26 mouse cellular contexts compared by ENCODE assay signal in the genomic region with DNA sequence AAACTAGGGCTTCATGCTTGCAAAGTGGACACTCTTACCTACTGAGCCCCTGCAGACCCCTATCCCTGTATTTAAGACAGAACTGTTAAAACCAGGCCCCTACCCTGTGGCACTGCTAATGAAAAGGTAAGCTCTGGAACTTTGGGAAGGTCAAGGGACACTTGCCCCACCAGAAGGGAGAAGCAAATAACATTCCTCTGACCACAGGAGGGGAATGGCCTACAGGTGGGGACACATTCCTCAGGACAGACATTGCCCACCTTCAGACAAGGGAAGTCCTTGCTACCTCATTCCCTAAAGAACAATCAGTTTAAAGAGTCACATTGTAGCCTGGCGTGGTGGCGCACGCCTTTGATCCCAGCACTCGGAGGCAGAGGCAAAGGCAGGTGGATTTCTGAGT.
"Had no signal": no experiment of that assay in that cellular context is flagged by ENCODE, and none has a peak within 500 bp of the region (broad histone marks: within the 10 kb centered on the region; RNA-seq: fewer than 3 reads in every experiment).

No protein-coding gene starts in this region.

- H3K9me3 ChIP-seq: heart, embryonic 10.5 days; heart, embryonic 12.5 days; hindbrain, embryonic 10.5 days; hindbrain, embryonic 12.5 days; limb, embryonic 10.5 days; limb, embryonic 12.5 days; liver, embryonic 13.5 days; liver, embryonic 15.5 days had no signal

- DNase-seq: gastrocnemius, adult 2 months; gastrocnemius, postnatal 10 days; gastrocnemius, postnatal 25 days; heart, adult 18-20 months; heart, postnatal 10 days; heart, postnatal 4 days; kidney, adult 18-20 months; kidney, adult 8-10 months; kidney, postnatal 10 days; kidney, postnatal 25 days; kidney, postnatal 4 days; liver; liver, embryonic 13.5 days had no signal

- H3K4me1 ChIP-seq: hindbrain, embryonic 12.5 days; limb, embryonic 10.5 days; limb, embryonic 12.5 days; liver, embryonic 13.5 days; liver, embryonic 15.5 days had no signal

- H3K27ac ChIP-seq: gastrocnemius, adult 2 months; heart, embryonic 10.5 days; hindbrain, embryonic 10.5 days; hindbrain, embryonic 12.5 days; hindbrain, embryonic 14.5 days; layer of hippocampus, adult 2 months; left cerebral cortex, adult 2 months; limb, embryonic 10.5 days; limb, embryonic 12.5 days; liver, embryonic 13.5 days; liver, embryonic 15.5 days had no signal

- H3K9ac ChIP-seq: heart, embryonic 12.5 days; hindbrain, embryonic 12.5 days; hindbrain, embryonic 14.5 days; limb, embryonic 12.5 days; liver, embryonic 13.5 days; liver, embryonic 15.5 days had no signal

- H3K4me2 ChIP-seq: heart, embryonic 12.5 days; hindbrain, embryonic 12.5 days; hindbrain, embryonic 14.5 days; limb, embryonic 12.5 days; liver, embryonic 11.5 days; liver, embryonic 13.5 days; liver, embryonic 15.5 days had no signal

- ATAC-seq: hindbrain, embryonic 16.5 days; intestine, embryonic 16.5 days had no signal

- H3K36me3 ChIP-seq: heart, embryonic 10.5 days; heart, embryonic 12.5 days; hindbrain, embryonic 10.5 days; hindbrain, embryonic 12.5 days; limb, embryonic 10.5 days; limb, embryonic 12.5 days; liver, embryonic 13.5 days; liver, embryonic 15.5 days had no signal

- H3K4me3 ChIP-seq: gastrocnemius, adult 2 months; heart, embryonic 10.5 days; heart, embryonic 12.5 days; hindbrain, embryonic 10.5 days; hindbrain, embryonic 12.5 days; layer of hippocampus, adult 2 months; left cerebral cortex, adult 2 months; limb, embryonic 10.5 days; limb, embryonic 12.5 days; liver, embryonic 13.5 days; liver, embryonic 15.5 days had no signal

- H3K27me3 ChIP-seq: liver, embryonic 13.5 days; liver, embryonic 15.5 days had no signal
